10 mouse cellular contexts compared by ENCODE assay signal in the genomic region with DNA sequence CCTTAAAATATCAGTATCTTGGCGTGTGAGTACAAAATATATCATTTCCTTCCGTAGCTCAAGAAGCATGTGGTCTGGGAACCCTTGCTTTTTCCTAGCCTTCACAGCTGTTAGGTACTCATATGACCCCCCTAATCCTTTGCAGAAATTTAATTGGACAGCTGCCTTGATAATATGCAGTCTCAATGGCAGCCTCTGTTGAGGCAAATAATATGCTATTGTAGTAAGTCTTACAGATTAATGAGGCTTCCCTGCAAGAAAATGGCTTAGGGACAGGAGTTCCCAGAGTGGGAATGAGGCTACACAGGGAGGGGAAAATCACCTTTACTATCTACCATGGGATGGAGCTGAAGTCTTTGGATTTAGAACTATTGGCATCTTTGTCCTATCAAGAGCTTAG. TPM values are rescaled to one million over a fixed set of nuclear protein-coding genes. Genes with fewer than 3 reads are reported as not detected.
DNase-seq lines count a peak whose midpoint lies in the region; ATAC-seq and TF ChIP-seq lines count a peak whose summit lies in the region.
"Had no signal": no experiment of that assay in that cellular context is flagged by ENCODE, and none has a peak within 500 bp of the region (broad histone marks: within the 10 kb centered on the region; RNA-seq: fewer than 3 reads in every experiment).

No protein-coding gene starts in this region.

- 69% methylated on average over 2 of the region's 2 CpGs for WGBS in hindbrain, embryonic 11.5 days
- 44% methylated on average over 2 of the region's 2 CpGs for WGBS in hindbrain, embryonic 16.5 days
- WGBS in embryonic facial prominence, embryonic 12.5 days = 37% methylated on average over 2 of the region's 2 CpGs

- no peaks in the 10 kb centered on the region for H3K9me3 ChIP-seq in hindbrain, embryonic 11.5 days (ENCODE audit: control insufficient read depth, low read length)
- H3K9me3 ChIP-seq in hindbrain, embryonic 16.5 days (ENCODE audit: control insufficient read depth, low read length) = no peaks in the 10 kb centered on the region
- no peaks in the 10 kb centered on the region for H3K9me3 ChIP-seq in embryonic facial prominence, embryonic 12.5 days

- H3K9ac ChIP-seq in hindbrain, embryonic 11.5 days (ENCODE audit: low read depth, low read length) = no peak overlapping the region
- H3K9ac ChIP-seq in hindbrain, embryonic 16.5 days (ENCODE audit: low read depth, low read length) = no peak overlapping the region
- H3K9ac ChIP-seq in embryonic facial prominence, embryonic 12.5 days = no peak overlapping the region
- H3K9ac ChIP-seq: liver, embryonic 14.5 days had no signal

- TF ChIP-seq POLR2A in myocyte (IDR thresholded peaks at IDR 0.05; ENCODE audit: insufficient read length, low read depth) = no peak

- no peak overlapping the region for H3K4me3 ChIP-seq in hindbrain, embryonic 11.5 days (ENCODE audit: low read depth, low read length)
- no peak overlapping the region for H3K4me3 ChIP-seq in hindbrain, embryonic 16.5 days (ENCODE audit: low read length)
- H3K4me3 ChIP-seq in embryonic facial prominence, embryonic 12.5 days = no peak overlapping the region
- H3K4me3 ChIP-seq in myocyte = no peak overlapping the region

- no peak overlapping the region for H3ac ChIP-seq in myocyte (ENCODE audit: control insufficient read depth, insufficient read length)

- no peaks in the 10 kb centered on the region for H3K4me1 ChIP-seq in hindbrain, embryonic 11.5 days (replicated peaks; ENCODE audit: control insufficient read depth, insufficient read depth, low read length)
- no peaks in the 10 kb centered on the region; the same call in none of the 2 replicates for H3K4me1 ChIP-seq in hindbrain, embryonic 16.5 days (ENCODE audit: control insufficient read depth, insufficient read depth, low read depth, low read length)
- H3K4me1 ChIP-seq in embryonic facial prominence, embryonic 12.5 days = peaks cover 19% of the 10 kb centered on the region

- no peaks in the 10 kb centered on the region for H3K79me2 ChIP-seq in myocyte (ENCODE audit: control insufficient read depth, insufficient read depth)

- H3K27ac ChIP-seq in hindbrain, embryonic 11.5 days (ENCODE audit: low read depth, low read length) = no peak overlapping the region
- no peak overlapping the region for H3K27ac ChIP-seq in hindbrain, embryonic 16.5 days (ENCODE audit: low read depth, low read length)
- H3K27ac ChIP-seq in embryonic facial prominence, embryonic 12.5 days = peak overlapping the region; percentile 66
- H3K27ac ChIP-seq: liver, embryonic 14.5 days had no signal

- H3K4me2 ChIP-seq in hindbrain, embryonic 11.5 days (replicated peaks; ENCODE audit: low read depth, low read length) = no peak overlapping the region
- no peak overlapping the region for H3K4me2 ChIP-seq in hindbrain, embryonic 16.5 days (ENCODE audit: low read length)
- no peak overlapping the region for H3K4me2 ChIP-seq in embryonic facial prominence, embryonic 12.5 days (replicated peaks)
- peak overlapping the region; percentile 39 for H3K4me2 ChIP-seq in myocyte (ENCODE audit: low read depth)

- no peaks in the 10 kb centered on the region for H3K36me3 ChIP-seq in hindbrain, embryonic 11.5 days (ENCODE audit: control insufficient read depth, insufficient read depth, low read length)
- H3K36me3 ChIP-seq in hindbrain, embryonic 16.5 days (ENCODE audit: control insufficient read depth, insufficient read depth, low read length) = no peaks in the 10 kb centered on the region
- no peaks in the 10 kb centered on the region for H3K36me3 ChIP-seq in embryonic facial prominence, embryonic 12.5 days
- no peaks in the 10 kb centered on the region for H3K36me3 ChIP-seq in myocyte (ENCODE audit: control insufficient read depth, insufficient read depth)

- DNase-seq in hindbrain, embryonic 11.5 days (ENCODE audit: low spot score) = no peak
- DNase-seq in forelimb bud, embryonic 11.5 days (ENCODE audit: low read depth, low spot score) = peak; percentile 23
- DNase-seq in left cerebral cortex, adult 9 months (ENCODE audit: low spot score in 2 of 2) = no peak
- no peak for DNase-seq in spleen, postnatal 14 days (ENCODE audit: low spot score in 2 of 2)
- DNase-seq in adrenal gland, postnatal 10 days = no peak
- DNase-seq: cerebellum, postnatal 14 days had no signal

- H3K27me3 ChIP-seq in hindbrain, embryonic 11.5 days (ENCODE audit: control insufficient read depth, insufficient read depth, low read length) = no peaks in the 10 kb centered on the region
- no peaks in the 10 kb centered on the region for H3K27me3 ChIP-seq in hindbrain, embryonic 16.5 days (replicated peaks; ENCODE audit: control insufficient read depth, insufficient read depth, low read length)
- no peaks in the 10 kb centered on the region for H3K27me3 ChIP-seq in embryonic facial prominence, embryonic 12.5 days
- H3K27me3 ChIP-seq in myocyte (ENCODE audit: control insufficient read depth, insufficient read depth, insufficient read length) = no peaks in the 10 kb centered on the region

- peak; percentile 72 for ATAC-seq in hindbrain, embryonic 11.5 days (ENCODE audit: low FRiP score)
- ATAC-seq in hindbrain, embryonic 16.5 days = no peak; the same call in 1 of the 2 replicates
- peak; percentile 17; the same call in 1 of the 2 replicates for ATAC-seq in embryonic facial prominence, embryonic 12.5 days (ENCODE audit: insufficient number of reproducible peaks, insufficient read depth, low FRiP score, low TSS enrichment)

TF ChIP-seq in myocyte, 11 proteins besides CTCF, POLR2A, EP300 and RAD21:
- TF ChIP-seq POLR2AphosphoS2 (IDR thresholded peaks at IDR 0.05; ENCODE audit: insufficient read length, low read depth) = no peak
- peak; percentile 82 for TF ChIP-seq TCF12 (IDR thresholded peaks at IDR 0.05; ENCODE audit: insufficient read depth, poor library complexity, severe bottlenecking)
- TF ChIP-seq CEBPB (IDR thresholded peaks at IDR 0.05; ENCODE audit: insufficient read depth, poor library complexity, severe bottlenecking) = no peak
- peak in 2 of 3 experiments; percentile 28 to 41 for TF ChIP-seq MYOD1 (IDR thresholded peaks at IDR 0.05; ENCODE audit: control insufficient read depth in 1 of 3, insufficient read length in 2 of 3, low read depth in 2 of 3)
- TF ChIP-seq MYOG (IDR thresholded peaks at IDR 0.05; ENCODE audit: control insufficient read depth in 1 of 3, insufficient read depth in 1 of 3, insufficient read length in 2 of 3, low read depth in 2 of 3) = peak in 1 of 3 experiments; percentile 51
- peak; percentile 7 for TF ChIP-seq USF1 (IDR thresholded peaks at IDR 0.05; ENCODE audit: low read depth)

RNA-seq across cellular contexts. Expression of a gene that starts 16.9 kb away (rescaled TPM):
- 25.9 and 31.5 TPM in 2 replicates for polyA plus RNA-seq in hindbrain, embryonic 11.5 days (2014; fragmentation: Nextera tagmentation; extraction: Ambion mirVana)
- polyA plus RNA-seq in hindbrain, embryonic 16.5 days (2015; fragmentation: Nextera tagmentation; extraction: Ambion mirVana) = 6.8 and 7.9 TPM in 2 replicates
- polyA plus RNA-seq in embryonic facial prominence, embryonic 12.5 days (2016; fragmentation: Nextera tagmentation; extraction: Ambion mirVana) = 72.5 and 77.8 TPM in 2 replicates
- 25.7 TPM for polyA plus RNA-seq in myocyte (2012; fragmentation: generic; extraction: Trizol)
- total RNA-seq in adrenal gland, postnatal 10 days (2021) = 10 to 100 TPM; 34.3 to 46.2 TPM
